In genomic region chr2:164857101-164857821, GRCm38 (mm10) we compare ENCODE assay signal across 1 mouse cellular context.
TF ChIP-seq lines count a peak whose summit lies in the region.

TSS of gene Pltp (minus strand) at chr2:164857711.

TF ChIP-seq in CH12.LX, 34 proteins besides CTCF, POLR2A, EP300 and RAD21 (continued from another document):
- TF ChIP-seq RCOR1 (conservative IDR thresholded peaks at IDR 0.05; ENCODE audit: low read depth, low read length): no peak
- TF ChIP-seq NELFE (IDR thresholded peaks at IDR 0.05; ENCODE audit: low read depth, low read length): no peak
- TF ChIP-seq SMC3 (IDR thresholded peaks at IDR 0.05; ENCODE audit: low read depth, low read length): no peak
- peak; percentile 55 for TF ChIP-seq MEF2A (IDR thresholded peaks at IDR 0.05; ENCODE audit: borderline replicate concordance, low read depth, low read length)
- TF ChIP-seq POLR2AphosphoS2 (IDR thresholded peaks at IDR 0.05; ENCODE audit: low read depth, low read length): no peak
- peak; percentile 67 for TF ChIP-seq BHLHE40 (IDR thresholded peaks at IDR 0.05; ENCODE audit: low read depth, low read length)
- peak; percentile 30; the same call in 1 of the 2 replicates for TF ChIP-seq MAFK (IDR thresholded peaks at IDR 0.05; ENCODE audit: insufficient replicate concordance, low read length)
- no peak for TF ChIP-seq JUND (conservative IDR thresholded peaks at IDR 0.05; ENCODE audit: low read depth, low read length)
- TF ChIP-seq ZC3H11A (IDR thresholded peaks at IDR 0.05; ENCODE audit: low read depth, low read length): no peak
- peak; percentile 47; the same call in 1 of the 2 replicates for TF ChIP-seq TCF12 (IDR thresholded peaks at IDR 0.05; ENCODE audit: low read depth, low read length)
- TF ChIP-seq NRF1 (IDR thresholded peaks at IDR 0.05; ENCODE audit: low read depth, low read length): no peak
